Mouse (Mus musculus) layer of hippocampus, adult 8-10 months (tissue): Measurements from ENCODE around the gene Ndufa13. TPM values are rescaled to one million over a fixed set of nuclear protein-coding genes. Genes with fewer than 3 reads are reported as not detected.

Source experiments
- total RNA-seq, 4 experiments: library from RNA; stranded (reverse); gene quantifications; 2 replicates each; pipeline ENCODE4 v1.2.4; 2022

The Ndufa13 gene
- total RNA-seq, 4 experiments from 2014 or later = 95.2 to 148 (median 127) TPM

Other genes starting within 250 kb of the Ndufa13 start
- 1 to 10 TPM; 4.4 to 6.8 (median 5.4) TPM for gene Zfp964, start 248.1 kb downstream of the Ndufa13 start, total RNA-seq
- gene Zfp869, start 191.8 kb downstream of the Ndufa13 start, total RNA-seq = 10 to 100 TPM; 20.8 to 23.9 (median 23.1) TPM
- 1 to 10 TPM; 2.9 to 5.2 (median 3.6) TPM for gene Zfp963, start 152.6 kb downstream of the Ndufa13 start, total RNA-seq
- gene Gm20422, start 127.7 kb downstream of the Ndufa13 start, total RNA-seq = 1 to 10 TPM; 1.7 to 2.9 (median 2.1) TPM
- gene Atp13a1, start 111.4 kb downstream of the Ndufa13 start, total RNA-seq = 10 to 100 TPM; 37.5 to 40.3 (median 38.9) TPM
- gene Zfp866, start 111.4 kb downstream of the Ndufa13 start, total RNA-seq = 10 to 100 TPM; 26.2 to 36.6 (median 31.0) TPM
- 10 to 100 TPM; 15.1 to 28.6 (median 18.1) TPM for gene Gmip, start 93.9 kb downstream of the Ndufa13 start, total RNA-seq
- under 1 TPM; 0.49 to 0.69 (median 0.66) TPM for gene Lpar2, start 80.1 kb downstream of the Ndufa13 start, total RNA-seq
- gene Pbx4, start 70.1 kb downstream of the Ndufa13 start, total RNA-seq = 10 to 100 TPM; 15.7 to 22.4 (median 20.7) TPM
- gene Cilp2, start 14.9 kb downstream of the Ndufa13 start, total RNA-seq = under 1 TPM; 0.57 to 0.62 (median 0.59) TPM
- gene Tssk6, start 374 bp downstream of the Ndufa13 start, total RNA-seq = under 1 TPM in 2 of 4 experiments, not detected in 2; 0.41 to 0.47 TPM
- gene Yjefn3, start 154 bp upstream of the Ndufa13 start, total RNA-seq = 10 to 100 TPM; 19.1 to 43.7 (median 32.3) TPM
- gene Gatad2a, start 93.8 kb upstream of the Ndufa13 start, total RNA-seq = 10 to 100 TPM; 27.9 to 37.6 (median 33.3) TPM
- gene Mau2, start 140.2 kb upstream of the Ndufa13 start, total RNA-seq = 10 to 100 TPM; 62.7 to 76.5 (median 72.8) TPM
- gene Sugp1, start 140.3 kb upstream of the Ndufa13 start, total RNA-seq = 10 to 100 TPM; 55.2 to 60.3 (median 57.2) TPM
- gene Tm6sf2, start 170.4 kb upstream of the Ndufa13 start, total RNA-seq = 10 to 100 TPM in 1 of 4 experiments, 1 to 10 TPM in 3; 2.6 to 11.3 (median 4.6) TPM
- gene Hapln4, start 180.9 kb upstream of the Ndufa13 start, total RNA-seq = 100 to 1,000 TPM in 2 of 4 experiments, 10 to 100 TPM in 2; 96.7 to 109 (median 100) TPM
- 100 to 1,000 TPM; 121 to 134 (median 129) TPM for gene Ncan, start 218.3 kb upstream of the Ndufa13 start, total RNA-seq
- gene Nr2c2ap, start 228.8 kb upstream of the Ndufa13 start, total RNA-seq = 10 to 100 TPM; 28.3 to 38.4 (median 31.2) TPM
- gene Rfxank, start 236.6 kb upstream of the Ndufa13 start, total RNA-seq = 10 to 100 TPM; 13.6 to 18.9 (median 14.7) TPM
- 10 to 100 TPM; 41.6 to 46.4 (median 43.8) TPM for gene Borcs8, start 236.9 kb upstream of the Ndufa13 start, total RNA-seq
- under 1 TPM in 2 of 4 experiments, not detected in 2; 0.82 to 0.96 TPM for gene Mef2b, start 237.2 kb upstream of the Ndufa13 start, total RNA-seq